Mouse (Mus musculus): ENCODE data around the gene Gpr132. TPM values are rescaled to one million over a fixed set of nuclear protein-coding genes. Genes with fewer than 3 reads are reported as not detected.

Gene Gpr132
- polyA plus RNA-seq, 1 experiment from 2014 or later: 0.08 TPM

- Histone ChIP-seq H3K4me3 (ENCODE audit: low read length) (no peak overlapping the region), H3K9ac (ENCODE audit: low read depth, low read length) (no peak overlapping the region), H3K9me3 (ENCODE audit: control insufficient read depth, low read length) (no peaks in the 10 kb centered on the region), H3K36me3 (ENCODE audit: control insufficient read depth, insufficient read depth, low read length) (peaks cover 13% of the 10 kb centered on the region), H3K4me2 (ENCODE audit: low read length) (no peak overlapping the region), H3K27ac (ENCODE audit: low read depth, low read length) (no peak overlapping the region), H3K27me3 (replicated peaks; ENCODE audit: control insufficient read depth, insufficient read depth, low read length) (no peaks in the 10 kb centered on the region), H3K4me1 (ENCODE audit: control insufficient read depth, insufficient read depth, low read depth, low read length) (no peaks in the 10 kb centered on the region)
- 89% methylated on average over 5 of the region's 5 CpGs for WGBS
- no peak for ATAC-seq
These were observed 37.0 kb upstream of the Gpr132 start for GRCm38 (mm10) chr12:112905001-112905400.

GRCm38 (mm10) chr12:112903941-112904340 is 35.9 kb upstream of the Gpr132 start:
- ATAC-seq: no peak
- WGBS: 60% methylated on average over 8 of the region's 8 CpGs
- Histone ChIP-seq H3K27me3 (replicated peaks; ENCODE audit: control insufficient read depth, insufficient read depth, low read length) (no peaks in the 10 kb centered on the region), H3K36me3 (ENCODE audit: control insufficient read depth, insufficient read depth, low read length) (peaks cover 5% of the 10 kb centered on the region), H3K9ac (ENCODE audit: low read depth, low read length) (no peak overlapping the region), H3K4me2 (ENCODE audit: low read length) (no peak overlapping the region), H3K4me3 (ENCODE audit: low read length) (no peak overlapping the region), H3K27ac (ENCODE audit: low read depth, low read length) (no peak overlapping the region), H3K9me3 (ENCODE audit: control insufficient read depth, low read length) (no peaks in the 10 kb centered on the region), H3K4me1 (ENCODE audit: control insufficient read depth, insufficient read depth, low read depth, low read length) (no peaks in the 10 kb centered on the region)

DNA sequence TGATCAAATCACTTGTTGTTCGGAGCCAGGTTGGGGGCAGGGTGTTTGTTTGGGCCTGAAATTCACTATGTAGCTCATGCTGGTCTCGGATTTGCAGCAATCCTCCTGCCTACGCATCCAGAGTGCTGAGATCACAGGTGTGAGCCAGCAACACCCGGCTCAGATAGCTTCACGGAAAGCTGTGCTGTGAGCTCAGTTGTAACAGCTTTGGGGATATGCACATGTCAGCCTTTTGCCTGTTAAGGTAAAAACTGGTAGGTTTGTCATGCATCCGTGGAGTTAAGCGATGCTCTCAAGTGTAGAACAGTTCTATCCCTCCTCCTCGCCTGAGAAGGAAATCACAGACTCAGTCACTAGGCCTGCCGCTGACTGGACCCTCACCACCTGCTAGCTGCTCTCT is 32.6 kb upstream of the Gpr132 start:
- no peaks in the 10 kb centered on the region for H3K9me3 ChIP-seq (ENCODE audit: control insufficient read depth, low read length)
- H3K4me2 ChIP-seq (ENCODE audit: low read length): no peak overlapping the region
- 87% methylated on average over 9 of the region's 9 CpGs for WGBS
- peaks cover 4% of the 10 kb centered on the region for H3K4me1 ChIP-seq (ENCODE audit: control insufficient read depth, insufficient read depth, low read depth, low read length)
- no peaks in the 10 kb centered on the region for H3K36me3 ChIP-seq (ENCODE audit: control insufficient read depth, insufficient read depth, low read length)
- no peak overlapping the region for H3K9ac ChIP-seq (ENCODE audit: low read depth, low read length)
- no peaks in the 10 kb centered on the region for H3K27me3 ChIP-seq (replicated peaks; ENCODE audit: control insufficient read depth, insufficient read depth, low read length)
- no peak overlapping the region for H3K27ac ChIP-seq (ENCODE audit: low read depth, low read length)
- no peak for ATAC-seq
- H3K4me3 ChIP-seq (ENCODE audit: low read length): no peak overlapping the region

DNA sequence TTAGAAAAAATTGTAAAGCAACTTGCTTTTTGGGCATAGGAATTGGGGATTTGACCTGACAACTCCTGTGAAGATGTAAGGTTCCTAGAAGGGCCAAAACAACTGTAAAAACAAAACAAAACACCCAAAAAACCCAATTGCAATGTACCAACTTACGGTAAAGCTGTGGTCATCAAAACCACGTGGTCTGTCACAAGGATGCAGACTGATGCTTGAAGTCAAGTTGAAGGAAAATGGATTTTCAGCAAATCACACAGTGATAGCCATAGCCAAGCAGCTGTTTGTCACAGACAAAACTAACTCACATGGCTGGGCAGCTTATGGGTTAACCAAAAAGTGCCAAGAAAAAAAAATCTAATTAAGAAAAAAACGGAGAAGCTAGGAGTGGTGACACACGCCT is 30.9 kb upstream of the Gpr132 start:
- WGBS: 52% methylated on average over 4 of the region's 4 CpGs
- Histone ChIP-seq H3K4me1 (ENCODE audit: control insufficient read depth, insufficient read depth, low read depth, low read length) (peaks cover 8% of the 10 kb centered on the region), H3K27ac (ENCODE audit: low read depth, low read length) (no peak overlapping the region), H3K9me3 (ENCODE audit: control insufficient read depth, low read length) (no peaks in the 10 kb centered on the region), H3K4me2 (ENCODE audit: low read length) (no peak overlapping the region), H3K36me3 (ENCODE audit: control insufficient read depth, insufficient read depth, low read length) (no peaks in the 10 kb centered on the region), H3K27me3 (replicated peaks; ENCODE audit: control insufficient read depth, insufficient read depth, low read length) (no peaks in the 10 kb centered on the region), H3K4me3 (ENCODE audit: low read length) (no peak overlapping the region), H3K9ac (ENCODE audit: low read depth, low read length) (no peak overlapping the region)
- no peak for ATAC-seq

GRCm38 (mm10) chr12:112898351-112898750 is 30.3 kb upstream of the Gpr132 start:
- Histone ChIP-seq H3K9me3 (ENCODE audit: control insufficient read depth, low read length) (no peaks in the 10 kb centered on the region), H3K4me2 (ENCODE audit: low read length) (no peak overlapping the region; the same call in 1 of the 2 replicates), H3K36me3 (ENCODE audit: control insufficient read depth, insufficient read depth, low read length) (no peaks in the 10 kb centered on the region), H3K9ac (ENCODE audit: low read depth, low read length) (no peak overlapping the region), H3K27me3 (replicated peaks; ENCODE audit: control insufficient read depth, insufficient read depth, low read length) (no peaks in the 10 kb centered on the region), H3K4me3 (ENCODE audit: low read length) (no peak overlapping the region), H3K27ac (ENCODE audit: low read depth, low read length) (no peak overlapping the region), H3K4me1 (ENCODE audit: control insufficient read depth, insufficient read depth, low read depth, low read length) (peaks cover 8% of the 10 kb centered on the region)
- ATAC-seq: no peak
- 58% methylated on average over 12 of the region's 12 CpGs for WGBS

GRCm38 (mm10) chr12:112897522-112898212 is 29.6 kb upstream of the Gpr132 start:
- 28% methylated on average over 16 of the region's 16 CpGs for WGBS

GRCm38 (mm10) chr12:112894969-112895368 is 26.9 kb upstream of the Gpr132 start:
- no peak for ATAC-seq
- H3K9ac ChIP-seq (ENCODE audit: low read depth, low read length): no peak overlapping the region
- no peaks in the 10 kb centered on the region for H3K36me3 ChIP-seq (ENCODE audit: control insufficient read depth, insufficient read depth, low read length)
- 77% methylated on average over 4 of the region's 4 CpGs for WGBS
- peaks cover 8% of the 10 kb centered on the region for H3K4me1 ChIP-seq (ENCODE audit: control insufficient read depth, insufficient read depth, low read depth, low read length)
- H3K27me3 ChIP-seq (replicated peaks; ENCODE audit: control insufficient read depth, insufficient read depth, low read length): no peaks in the 10 kb centered on the region
- H3K4me3 ChIP-seq (ENCODE audit: low read length): no peak overlapping the region
- no peak overlapping the region for H3K27ac ChIP-seq (ENCODE audit: low read depth, low read length)
- no peaks in the 10 kb centered on the region for H3K9me3 ChIP-seq (ENCODE audit: control insufficient read depth, low read length)
- no peak overlapping the region for H3K4me2 ChIP-seq (ENCODE audit: low read length)

More at GRCm38 (mm10) chr12:112897522-112898212, 29.6 kb upstream of the Gpr132 start:
- H3K27me3 ChIP-seq (replicated peaks; ENCODE audit: control insufficient read depth, insufficient read depth, low read length): no peaks in the 10 kb centered on the region
- H3K4me1 ChIP-seq (ENCODE audit: control insufficient read depth, insufficient read depth, low read depth, low read length): peaks cover 8% of the 10 kb centered on the region
- peak overlapping the region; percentile 6; the same call in 1 of the 2 replicates for H3K9ac ChIP-seq (ENCODE audit: low read depth, low read length)
- peak overlapping the region; percentile 6; the same call in 1 of the 2 replicates for H3K4me3 ChIP-seq (ENCODE audit: low read length)
- H3K27ac ChIP-seq (ENCODE audit: low read depth, low read length): no peak overlapping the region
- no peaks in the 10 kb centered on the region for H3K9me3 ChIP-seq (ENCODE audit: control insufficient read depth, low read length)
- H3K36me3 ChIP-seq (ENCODE audit: control insufficient read depth, insufficient read depth, low read length): no peaks in the 10 kb centered on the region
- peak overlapping the region; percentile 36 for H3K4me2 ChIP-seq (ENCODE audit: low read length)
- peak; percentile 87 for ATAC-seq

DNA sequence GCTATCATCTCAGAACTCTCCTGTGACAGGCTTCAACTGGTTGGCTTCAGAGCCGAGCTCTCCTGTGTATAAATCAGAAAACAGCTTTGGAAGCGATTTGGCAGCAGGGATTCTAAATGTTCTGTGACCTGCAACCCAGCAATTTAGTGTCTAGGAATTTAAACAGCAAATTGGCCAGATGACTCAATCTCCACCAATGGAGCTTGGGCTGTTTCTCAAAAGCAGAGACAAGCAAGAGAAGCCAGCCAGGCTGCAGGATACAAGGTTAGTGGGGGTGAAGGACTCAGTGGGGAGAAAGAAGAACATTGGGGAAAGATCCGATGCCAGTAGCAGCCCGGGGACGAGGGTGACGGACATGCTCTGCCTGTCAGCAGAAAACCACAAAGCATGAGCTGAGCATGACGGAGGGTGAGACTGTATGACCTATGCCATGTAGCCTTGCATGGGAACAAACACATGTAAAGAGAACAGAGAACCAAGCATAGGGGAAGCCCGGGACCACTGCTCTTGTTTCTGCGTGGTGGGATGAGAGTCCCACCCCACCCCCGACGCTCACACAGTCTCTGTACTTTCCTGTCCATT is 26.4 kb upstream of the Gpr132 start:
- 65% methylated on average over 11 of the region's 11 CpGs for WGBS

GRCm38 (mm10) chr12:112885465-112885864 is 17.4 kb upstream of the Gpr132 start:
- Histone ChIP-seq H3K27me3 (replicated peaks; ENCODE audit: control insufficient read depth, insufficient read depth, low read length) (0 out of 2 replicates have a peak, but pooled peaks cover 2% of the 10 kb centered on the region), H3K36me3 (ENCODE audit: control insufficient read depth, insufficient read depth, low read length) (no peaks in the 10 kb centered on the region), H3K4me3 (ENCODE audit: low read length) (no peak overlapping the region), H3K9ac (ENCODE audit: low read depth, low read length) (no peak overlapping the region), H3K9me3 (ENCODE audit: control insufficient read depth, low read length) (no peaks in the 10 kb centered on the region), H3K27ac (ENCODE audit: low read depth, low read length) (no peak overlapping the region), H3K4me2 (ENCODE audit: low read length) (no peak overlapping the region), H3K4me1 (ENCODE audit: control insufficient read depth, insufficient read depth, low read depth, low read length) (no peaks in the 10 kb centered on the region)
- no peak for ATAC-seq
- WGBS: 68% methylated on average over 7 of the region's 7 CpGs

More for the DNA sequence above, 26.4 kb upstream of the Gpr132 start:
- ATAC-seq: no peak
- H3K27ac ChIP-seq (ENCODE audit: low read depth, low read length): peak overlapping the region; percentile 44
- H3K4me1 ChIP-seq (ENCODE audit: control insufficient read depth, insufficient read depth, low read depth, low read length): peaks cover 8% of the 10 kb centered on the region
- H3K4me2 ChIP-seq (ENCODE audit: low read length): no peak overlapping the region
- H3K4me3 ChIP-seq (ENCODE audit: low read length): no peak overlapping the region
- H3K9ac ChIP-seq (ENCODE audit: low read depth, low read length): no peak overlapping the region
- no peaks in the 10 kb centered on the region for H3K27me3 ChIP-seq (replicated peaks; ENCODE audit: control insufficient read depth, insufficient read depth, low read length)
- H3K9me3 ChIP-seq (ENCODE audit: control insufficient read depth, low read length): no peaks in the 10 kb centered on the region
- H3K36me3 ChIP-seq (ENCODE audit: control insufficient read depth, insufficient read depth, low read length): no peaks in the 10 kb centered on the region

All from hindbrain, embryonic 16.5 days (tissue).